Mouse (Mus musculus): ENCODE data around the gene Fshr.

The Fshr gene

GRCm38 (mm10) chr17:89034627-89035026 is 165.8 kb downstream of the Fshr start:
- DNase-seq (ENCODE audit: low spot score) = no peak

GRCm38 (mm10) chr17:89032981-89033380 is 167.5 kb downstream of the Fshr start:
- no peak for DNase-seq (ENCODE audit: low spot score)

- no peak for DNase-seq (ENCODE audit: low spot score)
Observed at GRCm38 (mm10) chr17:89019518-89019917, 181.0 kb downstream of the Fshr start.

- DNase-seq (ENCODE audit: low spot score) = no peak
Observed at GRCm38 (mm10) chr17:89017002-89017401, 183.5 kb downstream of the Fshr start.

GRCm38 (mm10) chr17:89013691-89014090 is 186.8 kb downstream of the Fshr start:
- DNase-seq (ENCODE audit: low spot score) = no peak

GRCm38 (mm10) chr17:89009117-89009516 is 191.4 kb downstream of the Fshr start:
- no peak for DNase-seq (ENCODE audit: low spot score)

GRCm38 (mm10) chr17:89008680-89009079 is 191.8 kb downstream of the Fshr start:
- no peak for DNase-seq (ENCODE audit: low spot score)

- no peak for DNase-seq (ENCODE audit: low spot score)
Observed at GRCm38 (mm10) chr17:89005959-89006358, 194.5 kb downstream of the Fshr start.

GRCm38 (mm10) chr17:88999907-89000306 is 200.6 kb downstream of the Fshr start:
- DNase-seq (ENCODE audit: low spot score) = no peak

- DNase-seq (ENCODE audit: low spot score) = no peak
Observed at GRCm38 (mm10) chr17:88998243-88998642, 202.2 kb downstream of the Fshr start.

GRCm38 (mm10) chr17:88991238-88991637 is 209.2 kb downstream of the Fshr start:
- DNase-seq (ENCODE audit: low spot score) = no peak

GRCm38 (mm10) chr17:88980708-88981355 is 219.6 kb downstream of the Fshr start:
- DNase-seq (ENCODE audit: low spot score) = no peak

GRCm38 (mm10) chr17:88974538-88974937 is 225.9 kb downstream of the Fshr start:
- no peak for DNase-seq (ENCODE audit: low spot score)

GRCm38 (mm10) chr17:88966028-88966427 is 234.4 kb downstream of the Fshr start:
- peak; percentile 81 for DNase-seq (ENCODE audit: low spot score)

GRCm38 (mm10) chr17:88954011-88954410 is 246.5 kb downstream of the Fshr start:
- peak; percentile 56 for DNase-seq (ENCODE audit: low spot score)

GRCm38 (mm10) chr17:88938153-88938681 is 262.3 kb downstream of the Fshr start:
- DNase-seq (ENCODE audit: low spot score) = no peak

- no peak for DNase-seq (ENCODE audit: low spot score)
Observed at GRCm38 (mm10) chr17:88937341-88938152, 262.9 kb downstream of the Fshr start.

- no peak for DNase-seq (ENCODE audit: low spot score)
Observed at GRCm38 (mm10) chr17:88936941-88937340, 263.5 kb downstream of the Fshr start.
